Mouse (Mus musculus) kidney, adult 11 months (tissue): ENCODE results near the gene Slc25a19.

ENCODE experiments used
- DNase-seq: peaks from one replicate; pipeline ENCODE4 v3.0.0; 2022

The Slc25a19 gene

GRCm38 (mm10) chr11:115640978-115641663 lies 13.0 kb upstream of the Slc25a19 start:
- no peak for DNase-seq

GRCm38 (mm10) chr11:115640311-115640828 lies 12.3 kb upstream of the Slc25a19 start:
- no peak for DNase-seq

- DNase-seq = no peak
Measured at GRCm38 (mm10) chr11:115639540-115639939, 11.4 kb upstream of the Slc25a19 start.

GRCm38 (mm10) chr11:115638498-115639409 lies 10.7 kb upstream of the Slc25a19 start:
- no peak for DNase-seq

GRCm38 (mm10) chr11:115636960-115637359 lies 8.9 kb upstream of the Slc25a19 start:
- DNase-seq = no peak

- DNase-seq = no peak
Measured at GRCm38 (mm10) chr11:115635484-115635883, 7.4 kb upstream of the Slc25a19 start.

- DNase-seq = no peak
Measured at GRCm38 (mm10) chr11:115635041-115635440, 6.9 kb upstream of the Slc25a19 start.

- DNase-seq = no peak
Measured at GRCm38 (mm10) chr11:115634109-115634508, 6.0 kb upstream of the Slc25a19 start.

- no peak for DNase-seq
Measured at GRCm38 (mm10) chr11:115632862-115633261, 4.8 kb upstream of the Slc25a19 start.

- DNase-seq = no peak
Measured at GRCm38 (mm10) chr11:115632247-115632646, 4.2 kb upstream of the Slc25a19 start.

GRCm38 (mm10) chr11:115631505-115631890 lies 3.4 kb upstream of the Slc25a19 start:
- DNase-seq = peak; percentile 57

GRCm38 (mm10) chr11:115630532-115631504 lies 2.7 kb upstream of the Slc25a19 start:
- DNase-seq = no peak

- no peak for DNase-seq
Measured at GRCm38 (mm10) chr11:115629734-115630531, 1.8 kb upstream of the Slc25a19 start.

- DNase-seq = no peak
Measured at GRCm38 (mm10) chr11:115628465-115629101, 488 bp upstream of the Slc25a19 start.

GRCm38 (mm10) chr11:115626824-115627616 lies 1.1 kb downstream of the Slc25a19 start:
- DNase-seq = peak; percentile 37

- peak; percentile 88 for DNase-seq
Measured at GRCm38 (mm10) chr11:115625877-115626276, 2.2 kb downstream of the Slc25a19 start.

GRCm38 (mm10) chr11:115623487-115624070 lies 4.5 kb downstream of the Slc25a19 start:
- DNase-seq = peak; percentile 66

GRCm38 (mm10) chr11:115619949-115620348 lies 8.1 kb downstream of the Slc25a19 start:
- DNase-seq = no peak

GRCm38 (mm10) chr11:115618732-115619516 lies 9.2 kb downstream of the Slc25a19 start:
- DNase-seq = peak; percentile 31
